Mouse (Mus musculus) embryonic facial prominence, embryonic 13.5 days (tissue): Measurements from ENCODE around the gene Cd8a. TPM values are rescaled to one million over a fixed set of nuclear protein-coding genes. Genes with fewer than 3 reads are reported as not detected.

ENCODE experiments used
- ATAC-seq: fragments of 200-750 bp; cut with Nextera tagmentation; 2 replicates; pipeline ENCODE4 v1.8.0; 2017; ENCODE audit warnings: low read depth; ENCODE audit not compliant: insufficient number of reproducible peaks, insufficient read depth, low FRiP score, low TSS enrichment
- H3K27ac ChIP-seq: fragments of 300-500 bp; sonication (generic); 2 replicates; pipeline ENCODE4 v1.5.1; 2015; ENCODE audit warnings: moderate library complexity, mild to moderate bottlenecking, inconsistent platforms
- H3K27me3 ChIP-seq: fragments of 300-500 bp; sonication (generic); 2 replicates; pipeline ENCODE4 v1.6.1; 2015; ENCODE audit warnings: mild to moderate bottlenecking, inconsistent platforms
- H3K36me3 ChIP-seq: fragments of 300-500 bp; sonication (generic); 2 replicates; pipeline ENCODE4 v1.6.1; 2015; ENCODE audit warnings: mild to moderate bottlenecking, inconsistent platforms
- H3K4me1 ChIP-seq: fragments of 300-500 bp; sonication (generic); 2 replicates; pipeline ENCODE4 v1.6.1; 2015; ENCODE audit warnings: inconsistent platforms
- H3K4me2 ChIP-seq: fragments of 300-500 bp; sonication (generic); 2 replicates; pipeline ENCODE4 v1.6.1; 2015; ENCODE audit warnings: moderate library complexity, mild to moderate bottlenecking, inconsistent platforms
- H3K4me3 ChIP-seq: fragments of 300-500 bp; sonication (generic); 2 replicates; pipeline ENCODE4 v1.5.1; 2015; ENCODE audit warnings: mild to moderate bottlenecking, inconsistent platforms
- H3K9ac ChIP-seq: fragments of 300-500 bp; sonication (generic); 2 replicates; pipeline ENCODE4 v1.6.1; 2015; ENCODE audit warnings: mild to moderate bottlenecking, inconsistent platforms
- H3K9me3 ChIP-seq: fragments of 300-500 bp; sonication (generic); 2 replicates; pipeline ENCODE4 v1.6.1; 2016; ENCODE audit warnings: inconsistent platforms
- WGBS: fragments of 180-500 bp; shearing (Covaris S2); methylation state at CpG from one replicate; pipeline ENCODE4 v1.1.7; 2015; ENCODE audit warnings: mixed read lengths; 5-methylcytosine and 5-hydroxymethylcytosine counted together
- polyA plus RNA-seq: library from polyadenylated mRNA; unstranded; fragments of >200 nt; fragmentation: Nextera tagmentation; extraction: Ambion mirVana; gene quantifications from 2 replicates; pipeline ENCODE4 v1.2.1, GENCODE M21; 2015

The Cd8a gene
- polyA plus RNA-seq, 1 experiment from 2014 or later: not detected

DNA sequence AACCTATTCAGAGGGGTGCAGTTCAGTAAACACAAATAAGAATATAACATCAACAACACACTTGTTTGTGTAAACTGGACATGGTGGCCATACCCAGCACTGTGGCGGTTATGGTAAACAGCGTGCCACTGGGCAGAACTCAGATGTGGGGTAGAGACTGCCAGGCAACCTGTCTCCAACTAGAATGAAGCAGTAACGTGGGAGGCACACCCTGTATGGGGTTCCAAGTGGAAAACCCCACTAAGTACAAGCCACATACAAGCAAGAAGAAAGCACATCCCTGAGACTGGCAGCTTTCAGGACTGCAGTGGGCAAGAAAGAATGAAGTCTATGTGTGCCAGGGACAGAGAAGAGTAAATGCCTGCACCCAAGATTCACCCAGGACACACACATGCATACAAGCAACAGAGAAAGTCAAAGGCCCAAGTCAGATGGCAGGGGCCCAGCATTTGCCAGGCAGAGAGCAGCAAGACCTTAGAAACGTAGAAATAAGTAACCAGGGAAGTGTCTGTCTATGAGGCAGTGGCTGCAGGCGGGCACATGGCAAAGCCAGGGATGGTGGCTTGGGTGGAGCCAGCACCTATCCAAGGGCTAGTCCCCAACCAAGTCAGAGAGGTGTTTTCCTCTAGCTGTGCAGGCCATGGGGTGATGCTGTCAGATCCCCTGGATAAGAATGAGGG lies 1.0 kb upstream of the Cd8a start:
- H3K36me3 ChIP-seq: no peaks in the 10 kb centered on the region
- no peak overlapping the region for H3K4me2 ChIP-seq

DNA sequence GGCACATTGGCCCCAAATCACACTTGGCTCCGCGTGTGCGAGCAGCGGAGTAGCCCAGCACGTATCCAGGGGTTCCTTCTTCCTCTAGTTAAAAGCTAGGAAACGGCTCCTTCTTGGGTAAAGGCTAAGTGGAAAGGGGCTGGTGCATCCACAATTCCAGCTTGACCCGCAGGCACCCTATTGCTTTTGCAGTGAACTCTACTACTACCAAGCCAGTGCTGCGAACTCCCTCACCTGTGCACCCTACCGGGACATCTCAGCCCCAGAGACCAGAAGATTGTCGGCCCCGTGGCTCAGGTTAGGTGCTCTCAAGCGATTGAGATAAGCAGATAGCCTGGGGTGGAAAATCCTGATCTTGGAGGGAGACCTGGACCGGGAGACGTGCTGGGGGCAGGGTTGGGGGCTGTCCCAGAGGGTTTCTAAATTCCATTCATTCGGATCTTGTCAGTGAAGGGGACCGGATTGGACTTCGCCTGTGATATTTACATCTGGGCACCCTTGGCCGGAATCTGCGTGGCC lies 1.1 kb downstream of the Cd8a start:
- Histone ChIP-seq H3K27me3 (no peaks in the 10 kb centered on the region), H3K36me3 (no peaks in the 10 kb centered on the region), H3K9me3 (no peaks in the 10 kb centered on the region), H3K27ac (no peak overlapping the region), H3K4me1 (no peaks in the 10 kb centered on the region), H3K4me2 (no peak overlapping the region), H3K4me3 (no peak overlapping the region), H3K9ac (no peak overlapping the region)
- WGBS: 88% methylated on average over 19 of the region's 19 CpGs
- no peak for ATAC-seq

More for the DNA sequence above, 1.0 kb upstream of the Cd8a start:
- ATAC-seq: no peak
- Histone ChIP-seq H3K27me3 (no peaks in the 10 kb centered on the region), H3K9me3 (no peaks in the 10 kb centered on the region), H3K4me3 (no peak overlapping the region), H3K9ac (no peak overlapping the region), H3K27ac (no peak overlapping the region), H3K4me1 (no peaks in the 10 kb centered on the region)
- 80% methylated on average over 5 of the region's 5 CpGs for WGBS

DNA sequence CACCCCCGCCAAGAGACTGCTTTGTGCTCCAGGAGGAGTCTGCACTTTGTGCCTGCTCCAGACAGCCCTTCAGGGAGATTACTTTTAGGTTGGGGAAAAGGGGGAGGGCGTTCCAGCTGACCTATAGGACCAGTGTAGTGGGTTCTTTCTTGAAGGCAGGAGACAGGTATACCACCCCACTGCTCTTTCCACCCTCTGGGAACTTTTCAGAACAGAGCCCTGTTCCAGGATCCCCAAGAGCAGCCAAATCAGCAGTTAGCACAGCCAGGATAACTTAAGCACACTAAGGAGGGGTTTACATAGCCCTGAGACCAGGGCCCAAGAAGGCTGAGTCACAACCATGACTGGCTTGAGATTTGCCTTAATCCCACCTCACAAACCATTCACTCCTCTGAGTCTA lies 1.7 kb downstream of the Cd8a start:
- ATAC-seq: no peak
- no peak overlapping the region for H3K9ac ChIP-seq
- no peak overlapping the region for H3K4me3 ChIP-seq
- H3K9me3 ChIP-seq: no peaks in the 10 kb centered on the region
- H3K4me2 ChIP-seq: no peak overlapping the region
- H3K27ac ChIP-seq: no peak overlapping the region
- no peaks in the 10 kb centered on the region for H3K27me3 ChIP-seq
- no peaks in the 10 kb centered on the region for H3K4me1 ChIP-seq
- WGBS: 75% methylated on average over 2 of the region's 2 CpGs
- no peaks in the 10 kb centered on the region for H3K36me3 ChIP-seq

DNA sequence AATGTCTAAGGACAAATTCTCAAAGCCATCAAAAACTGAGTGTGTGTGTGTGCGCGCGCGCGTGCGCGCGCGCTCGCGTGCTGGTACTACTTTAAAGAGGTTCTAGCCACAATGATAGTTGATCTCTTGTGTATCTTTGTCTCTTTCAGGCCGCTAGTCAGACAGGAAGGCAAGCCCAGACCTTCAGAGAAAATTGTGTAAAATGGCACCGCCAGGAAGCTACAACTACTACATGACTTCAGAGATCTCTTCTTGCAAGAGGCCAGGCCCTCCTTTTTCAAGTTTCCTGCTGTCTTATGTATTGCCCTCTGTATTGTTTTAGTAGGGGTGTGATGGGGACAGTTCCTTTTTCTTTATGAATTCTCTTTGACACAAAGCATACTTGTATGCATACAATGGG lies 3.5 kb downstream of the Cd8a start:
- Histone ChIP-seq H3K36me3 (no peaks in the 10 kb centered on the region), H3K4me2 (no peak overlapping the region), H3K9me3 (no peaks in the 10 kb centered on the region), H3K27ac (no peak overlapping the region), H3K9ac (no peak overlapping the region), H3K4me3 (no peak overlapping the region), H3K4me1 (no peaks in the 10 kb centered on the region), H3K27me3 (no peaks in the 10 kb centered on the region)
- 95% methylated on average over 13 of the region's 13 CpGs for WGBS
- no peak for ATAC-seq

DNA sequence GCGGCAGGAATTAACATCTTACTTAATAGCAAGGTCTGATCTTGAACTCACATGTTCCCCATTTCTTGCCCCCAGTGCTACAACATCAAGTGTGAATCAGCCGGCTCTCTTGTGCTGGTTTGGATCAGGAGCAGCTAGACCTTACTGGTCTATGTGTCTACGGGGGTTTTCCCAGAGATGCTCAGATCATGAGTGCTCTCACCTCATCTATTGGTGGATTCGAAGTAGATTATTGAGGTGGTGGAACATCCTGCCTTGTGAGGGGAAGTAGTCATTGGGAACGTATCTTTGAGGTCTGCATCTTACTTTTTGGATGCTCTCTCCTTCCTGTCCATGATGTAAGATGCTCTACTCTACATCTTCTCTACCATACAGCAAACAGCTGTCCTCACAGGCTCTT lies 8.4 kb downstream of the Cd8a start:
- Histone ChIP-seq H3K9ac (no peak overlapping the region), H3K27ac (no peak overlapping the region), H3K9me3 (no peaks in the 10 kb centered on the region), H3K27me3 (no peaks in the 10 kb centered on the region), H3K4me2 (no peak overlapping the region), H3K4me1 (no peaks in the 10 kb centered on the region), H3K36me3 (no peaks in the 10 kb centered on the region), H3K4me3 (no peak overlapping the region)
- 89% methylated on average over 5 of the region's 5 CpGs for WGBS
- ATAC-seq: no peak

DNA sequence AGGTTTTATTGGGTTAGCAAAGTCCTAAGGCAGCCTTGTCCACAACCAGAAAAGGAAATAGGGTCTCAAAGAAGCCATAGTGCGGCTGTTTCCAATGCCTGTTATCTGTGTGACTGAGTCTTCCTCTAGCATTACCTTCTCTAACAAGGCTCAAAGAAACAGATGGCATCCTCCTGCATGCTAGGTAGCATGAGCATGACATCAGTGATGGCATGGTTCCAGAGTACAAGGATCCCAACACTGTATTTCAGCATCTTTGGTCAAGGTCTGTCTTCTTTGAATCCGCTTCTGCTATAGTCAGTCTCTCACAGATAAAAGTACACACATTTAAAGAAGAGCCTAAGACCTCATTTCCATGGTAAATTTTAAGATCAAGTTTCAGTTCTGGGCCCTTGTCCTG lies 17.3 kb downstream of the Cd8a start:
- Histone ChIP-seq H3K9ac (no peak overlapping the region), H3K27ac (no peak overlapping the region), H3K4me1 (no peaks in the 10 kb centered on the region), H3K9me3 (no peaks in the 10 kb centered on the region), H3K36me3 (peaks cover 44% of the 10 kb centered on the region), H3K27me3 (no peaks in the 10 kb centered on the region), H3K4me3 (no peak overlapping the region), H3K4me2 (no peak overlapping the region)
- WGBS: 91% methylated on average over 2 of the region's 2 CpGs
- no peak for ATAC-seq

DNA sequence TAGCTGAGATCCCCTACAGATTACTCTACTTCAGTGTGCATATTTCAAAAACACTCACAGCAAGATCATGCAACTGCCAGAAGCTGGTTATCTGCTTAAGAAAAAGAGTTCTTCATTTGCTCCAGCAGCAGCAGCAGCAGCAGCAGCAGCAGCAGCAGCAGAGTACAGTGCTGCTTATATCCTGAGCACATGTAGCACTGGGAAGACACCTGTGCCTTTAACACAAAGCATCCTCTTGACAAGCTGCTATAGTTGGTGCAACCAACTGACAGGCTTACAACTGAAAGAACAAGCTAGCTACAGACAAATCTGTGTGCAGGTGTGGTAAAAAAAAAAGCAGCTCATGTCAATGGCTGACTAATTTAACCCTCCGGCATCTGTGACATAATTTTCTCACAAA lies 22.8 kb downstream of the Cd8a start:
- Histone ChIP-seq H3K4me1 (no peaks in the 10 kb centered on the region), H3K9me3 (no peaks in the 10 kb centered on the region), H3K27ac (no peak overlapping the region), H3K9ac (no peak overlapping the region), H3K4me3 (no peak overlapping the region), H3K4me2 (no peak overlapping the region), H3K36me3 (peaks cover 39% of the 10 kb centered on the region), H3K27me3 (no peaks in the 10 kb centered on the region)
- ATAC-seq: no peak
- 89% methylated on average over 1 of the region's 1 CpGs for WGBS

DNA sequence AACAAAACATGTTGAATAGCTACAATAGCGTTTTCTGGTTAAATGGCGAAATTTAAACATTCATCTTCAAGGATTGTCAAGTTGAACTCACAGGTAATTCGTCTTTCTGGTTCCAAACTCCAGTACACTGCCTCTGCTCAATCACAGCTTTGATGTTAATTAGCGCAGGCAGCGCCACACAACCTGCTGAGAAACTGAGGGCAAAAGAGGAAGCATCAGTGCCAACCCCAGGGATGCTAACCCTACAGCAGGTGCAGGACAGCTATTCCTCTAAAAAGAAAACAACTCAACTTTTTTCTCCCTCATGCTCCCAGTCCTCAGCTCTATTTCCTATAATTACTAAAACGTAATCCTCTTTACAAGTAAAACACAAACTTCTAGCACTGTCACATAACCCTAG lies 23.5 kb downstream of the Cd8a start:
- Histone ChIP-seq H3K9ac (no peak overlapping the region), H3K4me3 (no peak overlapping the region), H3K36me3 (peaks cover 33% of the 10 kb centered on the region), H3K27ac (no peak overlapping the region), H3K4me2 (no peak overlapping the region), H3K4me1 (no peaks in the 10 kb centered on the region), H3K9me3 (no peaks in the 10 kb centered on the region), H3K27me3 (no peaks in the 10 kb centered on the region)
- no peak for ATAC-seq
- WGBS: 92% methylated on average over 6 of the region's 6 CpGs

DNA sequence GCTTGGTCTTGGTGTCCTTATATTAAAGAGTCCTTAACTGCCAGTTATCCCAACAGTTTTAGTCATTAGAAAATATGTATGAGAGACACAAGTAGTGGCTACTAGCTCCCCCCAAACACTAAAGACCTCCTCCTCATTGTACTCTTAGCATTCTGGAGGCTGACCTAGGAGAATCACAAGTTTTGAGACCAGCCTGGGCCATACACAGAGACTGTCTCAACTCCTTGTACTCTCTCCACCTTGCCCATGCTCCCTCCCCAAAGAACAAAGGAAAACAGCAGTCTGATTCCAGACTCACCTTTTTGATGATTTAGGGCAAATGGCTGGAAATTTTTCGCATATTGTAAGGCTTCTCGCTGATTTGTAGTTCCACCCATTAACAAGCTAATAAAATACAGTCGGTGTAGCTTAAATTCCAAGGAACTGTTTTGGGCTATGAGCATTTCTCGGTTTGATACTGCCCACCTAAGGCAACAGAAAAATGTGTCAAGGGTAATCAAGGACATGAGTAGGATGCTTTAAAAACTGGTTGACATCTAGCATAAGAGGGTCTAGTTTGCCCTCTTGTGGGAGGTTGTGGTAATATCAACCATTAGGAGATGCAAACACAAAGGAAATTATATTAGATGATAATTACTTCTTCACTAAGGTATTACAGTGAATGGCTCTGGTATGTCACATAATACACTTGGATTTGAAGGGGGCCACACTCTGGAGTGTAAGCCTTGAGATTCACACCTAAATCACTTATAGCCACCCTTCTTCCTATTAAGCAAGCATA lies 25.8 kb downstream of the Cd8a start:
- Histone ChIP-seq H3K27ac (no peak overlapping the region), H3K36me3 (peaks cover 21% of the 10 kb centered on the region), H3K27me3 (no peaks in the 10 kb centered on the region), H3K9me3 (no peaks in the 10 kb centered on the region), H3K4me1 (no peaks in the 10 kb centered on the region), H3K4me3 (no peak overlapping the region), H3K4me2 (no peak overlapping the region), H3K9ac (no peak overlapping the region)
- no peak for ATAC-seq
- 80% methylated on average over 4 of the region's 4 CpGs for WGBS

DNA sequence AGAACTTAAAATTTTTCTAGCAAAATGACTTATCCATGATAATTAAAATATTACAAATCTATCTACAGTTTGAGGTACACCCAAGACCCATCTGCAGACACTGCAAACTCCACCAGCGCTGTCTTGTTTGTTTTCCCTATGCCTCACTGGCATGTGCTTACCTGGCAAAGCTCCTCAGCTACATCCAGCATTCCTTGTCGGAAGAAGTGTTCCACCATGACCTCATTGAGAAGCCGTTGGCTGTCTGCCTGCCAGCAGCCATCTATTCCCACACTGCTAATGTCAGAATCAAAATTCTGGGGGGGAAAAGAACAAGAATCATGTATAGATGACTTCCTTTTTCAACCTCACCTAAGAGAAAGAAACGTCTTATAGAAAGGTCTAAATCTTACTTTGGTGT lies 41.4 kb downstream of the Cd8a start:
- WGBS: 87% methylated on average over 4 of the region's 4 CpGs
- Histone ChIP-seq H3K4me1 (no peaks in the 10 kb centered on the region), H3K9me3 (no peaks in the 10 kb centered on the region), H3K9ac (no peak overlapping the region), H3K27ac (no peak overlapping the region), H3K4me2 (no peak overlapping the region), H3K36me3 (peaks cover 23% of the 10 kb centered on the region; the same call in 1 of the 2 replicates), H3K27me3 (no peaks in the 10 kb centered on the region), H3K4me3 (no peak overlapping the region)
- no peak for ATAC-seq

DNA sequence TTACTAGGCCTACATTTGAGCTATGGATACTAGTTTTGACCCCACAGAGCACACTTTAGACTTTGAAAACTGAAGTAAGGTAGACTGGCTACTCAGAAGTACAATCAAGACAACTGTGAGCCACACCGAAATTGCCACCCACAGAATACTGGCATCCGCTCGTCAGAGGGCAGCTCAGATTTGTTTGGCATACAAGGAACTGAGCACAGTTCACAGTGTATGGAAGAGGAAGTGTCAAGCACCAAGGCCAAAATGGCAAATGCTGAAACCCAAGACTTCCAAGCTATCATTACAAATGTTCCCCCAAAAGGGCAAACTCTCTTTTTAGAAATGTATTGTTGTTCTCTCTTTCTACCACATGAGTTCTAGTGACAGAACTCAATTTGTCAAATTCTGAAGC lies 42.2 kb downstream of the Cd8a start:
- ATAC-seq: no peak
- H3K36me3 ChIP-seq: peaks cover 23% of the 10 kb centered on the region; the same call in 1 of the 2 replicates
- no peak overlapping the region for H3K4me3 ChIP-seq
- H3K9me3 ChIP-seq: no peaks in the 10 kb centered on the region
- H3K27ac ChIP-seq: no peak overlapping the region
- no peak overlapping the region for H3K4me2 ChIP-seq
- no peaks in the 10 kb centered on the region for H3K27me3 ChIP-seq
- H3K4me1 ChIP-seq: no peaks in the 10 kb centered on the region
- 85% methylated on average over 3 of the region's 3 CpGs for WGBS
- no peak overlapping the region for H3K9ac ChIP-seq

DNA sequence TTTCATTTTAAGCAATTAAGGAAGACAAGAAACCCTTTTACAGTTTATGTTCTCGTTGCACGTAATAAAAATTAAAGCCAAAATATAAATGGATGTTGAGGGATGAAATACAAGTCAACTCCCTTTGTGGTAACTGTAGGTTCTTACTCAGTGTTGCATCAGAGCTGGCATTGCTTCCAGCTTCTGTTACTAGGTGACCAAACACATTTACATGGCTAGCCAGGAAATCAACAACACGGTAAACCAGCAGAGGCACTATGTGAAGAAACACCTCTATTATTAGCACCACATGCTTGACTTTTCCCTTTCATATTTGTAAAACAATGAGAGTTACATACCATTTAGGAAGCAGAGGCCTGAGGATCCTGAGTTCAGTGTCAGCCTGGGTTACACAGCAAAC lies 45.6 kb downstream of the Cd8a start:
- Histone ChIP-seq H3K27ac (no peak overlapping the region), H3K4me1 (no peaks in the 10 kb centered on the region), H3K4me2 (no peak overlapping the region), H3K36me3 (peaks cover 10% of the 10 kb centered on the region; the same call in 1 of the 2 replicates), H3K27me3 (no peaks in the 10 kb centered on the region), H3K9ac (no peak overlapping the region), H3K9me3 (no peaks in the 10 kb centered on the region), H3K4me3 (no peak overlapping the region)
- no peak for ATAC-seq
- WGBS: 89% methylated on average over 3 of the region's 3 CpGs
